Mouse (Mus musculus): ENCODE measurements at regions not wholly inside any gene's neighbourhood (a gene's known extent, or its start where the extent isn't known, plus 50 kb on each side); places are given as distances from the start of the nearest gene placed in this dataset.

GRCm38 (mm10) chr2:170255997-170256396 lies 108.1 kb upstream of the Zfp217 start:
- WGBS: 87% methylated on average over 5 of the region's 5 CpGs
- H3K4me1 ChIP-seq: 0 out of 2 replicates have a peak, but pooled peaks cover 3% of the 10 kb centered on the region
- no peaks in the 10 kb centered on the region for H3K27me3 ChIP-seq
- H3K9me3 ChIP-seq: no peaks in the 10 kb centered on the region
- H3K36me3 ChIP-seq: no peaks in the 10 kb centered on the region
- no peak overlapping the region for H3K4me2 ChIP-seq (replicated peaks)
- no peak overlapping the region for H3K27ac ChIP-seq
- no peak for ATAC-seq (ENCODE audit: insufficient number of reproducible peaks, insufficient read depth, low FRiP score, low TSS enrichment)
- H3K9ac ChIP-seq: no peak overlapping the region
- no peak overlapping the region for H3K4me3 ChIP-seq

- Histone ChIP-seq H3K4me1 (0 out of 2 replicates have a peak, but pooled peaks cover 3% of the 10 kb centered on the region), H3K4me3 (no peak overlapping the region), H3K9me3 (no peaks in the 10 kb centered on the region), H3K36me3 (no peaks in the 10 kb centered on the region), H3K27ac (no peak overlapping the region), H3K4me2 (replicated peaks) (no peak overlapping the region), H3K27me3 (no peaks in the 10 kb centered on the region), H3K9ac (no peak overlapping the region)
- 90% methylated on average over 2 of the region's 2 CpGs for WGBS
- no peak for ATAC-seq (ENCODE audit: insufficient number of reproducible peaks, insufficient read depth, low FRiP score, low TSS enrichment)
Measured at GRCm38 (mm10) chr2:170255533-170255932, 107.6 kb upstream of the Zfp217 start.

GRCm38 (mm10) chr2:170253681-170254440 lies 106.0 kb upstream of the Zfp217 start:
- no peak overlapping the region for H3K4me2 ChIP-seq (replicated peaks)
- no peak overlapping the region for H3K4me3 ChIP-seq
- no peak for ATAC-seq (ENCODE audit: insufficient number of reproducible peaks, insufficient read depth, low FRiP score, low TSS enrichment)
- H3K27ac ChIP-seq: no peak overlapping the region
- 0 out of 2 replicates have a peak, but pooled peaks cover 3% of the 10 kb centered on the region for H3K4me1 ChIP-seq
- no peak overlapping the region for H3K9ac ChIP-seq
- no peaks in the 10 kb centered on the region for H3K27me3 ChIP-seq
- no peaks in the 10 kb centered on the region for H3K9me3 ChIP-seq
- WGBS: 81% methylated on average over 9 of the region's 9 CpGs
- H3K36me3 ChIP-seq: no peaks in the 10 kb centered on the region

- Histone ChIP-seq H3K4me1 (0 out of 2 replicates have a peak, but pooled peaks cover 5% of the 10 kb centered on the region), H3K27me3 (no peaks in the 10 kb centered on the region), H3K4me3 (no peak overlapping the region), H3K4me2 (replicated peaks) (no peak overlapping the region), H3K36me3 (no peaks in the 10 kb centered on the region), H3K9ac (no peak overlapping the region), H3K27ac (no peak overlapping the region), H3K9me3 (no peaks in the 10 kb centered on the region)
- WGBS: 67% methylated on average over 14 of the region's 14 CpGs
- no peak for ATAC-seq (ENCODE audit: insufficient number of reproducible peaks, insufficient read depth, low FRiP score, low TSS enrichment)
Measured at GRCm38 (mm10) chr2:170252255-170253034, 104.5 kb upstream of the Zfp217 start.

GRCm38 (mm10) chr2:170250680-170251079 lies 102.8 kb upstream of the Zfp217 start:
- Histone ChIP-seq H3K27me3 (peaks cover 3% of the 10 kb centered on the region; the same call in 1 of the 2 replicates), H3K27ac (no peak overlapping the region), H3K4me2 (replicated peaks) (no peak overlapping the region), H3K4me3 (no peak overlapping the region), H3K9me3 (no peaks in the 10 kb centered on the region), H3K4me1 (0 out of 2 replicates have a peak, but pooled peaks cover 5% of the 10 kb centered on the region), H3K36me3 (no peaks in the 10 kb centered on the region), H3K9ac (no peak overlapping the region)
- no peak for ATAC-seq (ENCODE audit: insufficient number of reproducible peaks, insufficient read depth, low FRiP score, low TSS enrichment)
- 93% methylated on average over 2 of the region's 2 CpGs for WGBS

GRCm38 (mm10) chr2:170247702-170248445 lies 100.0 kb upstream of the Zfp217 start:
- H3K9ac ChIP-seq: no peak overlapping the region
- H3K4me3 ChIP-seq: no peak overlapping the region
- no peaks in the 10 kb centered on the region for H3K9me3 ChIP-seq
- 0 out of 2 replicates have a peak, but pooled peaks cover 5% of the 10 kb centered on the region for H3K4me1 ChIP-seq
- peaks cover 3% of the 10 kb centered on the region; the same call in 1 of the 2 replicates for H3K27me3 ChIP-seq
- no peak overlapping the region for H3K4me2 ChIP-seq (replicated peaks)
- H3K36me3 ChIP-seq: no peaks in the 10 kb centered on the region
- no peak for ATAC-seq (ENCODE audit: insufficient number of reproducible peaks, insufficient read depth, low FRiP score, low TSS enrichment)
- 49% methylated on average over 11 of the region's 11 CpGs for WGBS
- no peak overlapping the region for H3K27ac ChIP-seq

GRCm38 (mm10) chr2:170245637-170246341 lies 97.9 kb upstream of the Zfp217 start:
- no peaks in the 10 kb centered on the region for H3K36me3 ChIP-seq
- H3K9me3 ChIP-seq: no peaks in the 10 kb centered on the region
- H3K4me2 ChIP-seq (replicated peaks): no peak overlapping the region
- peaks cover 3% of the 10 kb centered on the region; the same call in 1 of the 2 replicates for H3K27me3 ChIP-seq
- 36% methylated on average over 12 of the region's 12 CpGs for WGBS
- H3K4me3 ChIP-seq: no peak overlapping the region
- no peak overlapping the region for H3K9ac ChIP-seq
- no peak overlapping the region for H3K27ac ChIP-seq
- H3K4me1 ChIP-seq: 0 out of 2 replicates have a peak, but pooled peaks cover 5% of the 10 kb centered on the region
- no peak for ATAC-seq (ENCODE audit: insufficient number of reproducible peaks, insufficient read depth, low FRiP score, low TSS enrichment)

- ATAC-seq (ENCODE audit: insufficient number of reproducible peaks, insufficient read depth, low FRiP score, low TSS enrichment): no peak
- H3K4me3 ChIP-seq: no peak overlapping the region
- 69% methylated on average over 4 of the region's 4 CpGs for WGBS
Measured at GRCm38 (mm10) chr2:170244108-170244507, 96.2 kb upstream of the Zfp217 start.

GRCm38 (mm10) chr2:170237959-170238358 lies 90.1 kb upstream of the Zfp217 start:
- H3K4me3 ChIP-seq: no peak overlapping the region
- no peak overlapping the region for H3K4me2 ChIP-seq (replicated peaks)
- H3K27me3 ChIP-seq: no peaks in the 10 kb centered on the region
- ATAC-seq (ENCODE audit: insufficient number of reproducible peaks, insufficient read depth, low FRiP score, low TSS enrichment): no peak
- no peak overlapping the region for H3K27ac ChIP-seq
- H3K36me3 ChIP-seq: no peaks in the 10 kb centered on the region
- 97% methylated on average over 1 of the region's 1 CpGs for WGBS
- no peaks in the 10 kb centered on the region for H3K9me3 ChIP-seq
- no peaks in the 10 kb centered on the region for H3K4me1 ChIP-seq
- H3K9ac ChIP-seq: no peak overlapping the region

More at GRCm38 (mm10) chr2:170244108-170244507, 96.2 kb upstream of the Zfp217 start:
- H3K9ac ChIP-seq: no peak overlapping the region
- H3K36me3 ChIP-seq: no peaks in the 10 kb centered on the region
- H3K27me3 ChIP-seq: peaks cover 3% of the 10 kb centered on the region; the same call in 1 of the 2 replicates
- 0 out of 2 replicates have a peak, but pooled peaks cover 5% of the 10 kb centered on the region for H3K4me1 ChIP-seq
- no peak overlapping the region for H3K27ac ChIP-seq
- no peaks in the 10 kb centered on the region for H3K9me3 ChIP-seq
- no peak overlapping the region for H3K4me2 ChIP-seq (replicated peaks)

GRCm38 (mm10) chr2:170233426-170233825 lies 85.5 kb upstream of the Zfp217 start:
- no peak overlapping the region for H3K9ac ChIP-seq
- no peak overlapping the region for H3K4me3 ChIP-seq
- H3K9me3 ChIP-seq: no peaks in the 10 kb centered on the region
- H3K36me3 ChIP-seq: no peaks in the 10 kb centered on the region
- H3K4me2 ChIP-seq (replicated peaks): no peak overlapping the region
- no peak for ATAC-seq (ENCODE audit: insufficient number of reproducible peaks, insufficient read depth, low FRiP score, low TSS enrichment)
- H3K4me1 ChIP-seq: no peaks in the 10 kb centered on the region
- no peak overlapping the region for H3K27ac ChIP-seq
- 64% methylated on average over 4 of the region's 4 CpGs for WGBS
- H3K27me3 ChIP-seq: no peaks in the 10 kb centered on the region

Measured in embryonic facial prominence, embryonic 12.5 days (tissue).